Mouse (Mus musculus) cortical plate, adult 2 months (tissue): ENCODE measurements around the gene Cwc25.

Source experiments
- CTCF ChIP-seq: fragments of 200-500 bp; IDR thresholded peaks from 2 replicates; pipeline ENCODE4 v1.5.1; 2011; ENCODE audit warnings: mild to moderate bottlenecking, control low read depth, low read length; ENCODE audit not compliant: insufficient read depth; ENCODE audit errors: extremely low read depth
- POLR2A ChIP-seq: fragments of 200-500 bp; IDR thresholded peaks from 2 replicates; pipeline ENCODE4 v1.6.1; 2011; ENCODE audit warnings: mild to moderate bottlenecking, low read length, control low read depth; ENCODE audit not compliant: insufficient read depth; ENCODE audit errors: extremely low read depth

GRCm38 (mm10) chr11:97813746-97814515 is 47.6 kb upstream of the Cwc25 start:
- TF ChIP-seq POLR2A (no peak), CTCF (no peak)
